Mouse (Mus musculus): ENCODE data around the gene Vmn1r189. TPM values are rescaled to one million over a fixed set of nuclear protein-coding genes. Genes with fewer than 3 reads are reported as not detected.

Vmn1r189 gene
- not detected for total RNA-seq (2023)

DNA sequence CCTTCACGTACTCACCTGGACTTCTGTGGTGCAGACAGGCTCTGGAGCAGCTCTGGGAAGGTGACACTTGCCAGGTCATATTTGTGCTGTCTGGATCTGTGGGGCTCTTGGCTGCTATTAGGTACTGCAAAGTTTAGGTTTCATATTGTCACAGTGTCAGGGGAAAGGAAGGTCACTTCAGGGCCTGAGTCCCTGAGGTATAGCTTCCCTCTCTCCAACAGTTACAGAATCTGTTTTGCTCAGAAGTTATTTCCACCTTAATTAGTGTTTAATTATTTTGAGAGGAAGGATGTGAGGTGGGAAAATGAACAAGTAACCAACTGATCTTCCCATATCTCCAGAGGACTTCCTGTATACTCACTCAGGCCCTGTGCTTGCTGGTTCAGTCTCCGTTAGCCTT, at the start of gene Vmn1r189:
Gene Vmn1r189, minus strand, starts transcription at position 101 of the 400 bp plus-strand sequence.

DNA sequence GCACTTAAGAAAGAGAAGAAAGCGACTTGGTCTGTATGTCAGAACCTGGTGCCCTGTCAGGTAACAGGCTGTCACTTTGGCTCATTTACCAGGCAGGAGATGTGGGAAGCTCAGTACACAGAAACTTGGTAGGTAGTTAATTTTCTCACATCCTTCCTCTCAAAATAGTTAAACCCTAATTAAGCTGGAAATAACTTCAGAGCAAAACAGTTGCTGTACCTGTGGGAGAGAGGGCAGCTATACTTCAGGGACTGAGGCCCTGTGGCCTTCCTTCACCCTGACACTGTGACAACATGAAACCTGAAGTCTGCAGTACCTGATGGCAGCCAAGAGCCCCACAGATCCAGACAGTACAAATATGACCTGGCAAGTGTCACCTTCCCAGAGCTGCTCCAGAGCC, 21.5 kb downstream of the Vmn1r189 start, which contains the start of gene Vmn1r188:
Gene Vmn1r188, plus strand, starts transcription at position 301 of the 400 bp plus-strand sequence.

Other genes starting within 250 kb of the Vmn1r189 start
- 1 to 10 TPM; 1.5 to 2.3 TPM for gene Zfp184, start 160.7 kb downstream of the Vmn1r189 start, total RNA-seq (2023)
- gene Pom121l2, start 124.6 kb downstream of the Vmn1r189 start, total RNA-seq (2023): not detected
- gene Prss16, start 96.1 kb downstream of the Vmn1r189 start, total RNA-seq (2023): under 1 TPM in 1 of 2 experiments, not detected in 1; 0.70 TPM
- gene Hist1h2ah, start 70.3 kb downstream of the Vmn1r189 start, total RNA-seq (2023): 10 to 100 TPM; 49.1 to 92.2 TPM
- 10 to 100 TPM; 50.9 to 62.1 TPM for gene Hist1h2bk, start 70.0 kb downstream of the Vmn1r189 start, total RNA-seq (2023)
- 100 to 1,000 TPM; 118 to 131 TPM for gene Hist1h4i, start 64.5 kb downstream of the Vmn1r189 start, total RNA-seq (2023)
- 10 to 100 TPM; 70.3 to 95.1 TPM for gene Hist1h2ag, start 62.9 kb downstream of the Vmn1r189 start, total RNA-seq (2023)
- gene Hist1h2bj, start 62.6 kb downstream of the Vmn1r189 start, total RNA-seq (2023): 100 to 1,000 TPM in 1 of 2 experiments, 10 to 100 TPM in 1; 96.7 to 143 TPM
- gene Vmn1r188, start 21.4 kb downstream of the Vmn1r189 start, total RNA-seq (2023): not detected
- gene Vmn1r191, start 78.1 kb upstream of the Vmn1r189 start, total RNA-seq (2023): not detected
- not detected for gene Vmn1r192, start 85.3 kb upstream of the Vmn1r189 start, total RNA-seq (2023)
- gene Vmn1r193, start 117.3 kb upstream of the Vmn1r189 start, total RNA-seq (2023): not detected
- not detected for gene Vmn1r194, start 138.4 kb upstream of the Vmn1r189 start, total RNA-seq (2023)
- not detected for gene Vmn1r195, start 164.7 kb upstream of the Vmn1r189 start, total RNA-seq (2023)
- gene Vmn1r196, start 184.1 kb upstream of the Vmn1r189 start, total RNA-seq (2023): not detected
- gene Vmn1r197, start 218.8 kb upstream of the Vmn1r189 start, total RNA-seq (2023): not detected
- gene Vmn1r198, start 244.5 kb upstream of the Vmn1r189 start, total RNA-seq (2023): not detected